Mouse (Mus musculus): ENCODE results near the gene Mrps17.

GRCm38 (mm10) chr5:129701706-129702105 is 13.6 kb upstream of the Mrps17 start:
- TF ChIP-seq CTCF (conservative IDR thresholded peaks at IDR 0.05; ENCODE audit: low read length): no peak
- no peak for TF ChIP-seq POU5F1 (IDR thresholded peaks at IDR 0.05; ENCODE audit: borderline replicate concordance, low read length)
